Mouse (Mus musculus) myocyte (in vitro differentiated cells): Measurements from ENCODE around the gene Tceanc2.

Source experiments
- E2F4 ChIP-seq: IDR thresholded peaks from one replicate; pipeline ENCODE4 v1.6.1; 2011; ENCODE audit warnings: mild to moderate bottlenecking, control low read depth, moderate library complexity; ENCODE audit not compliant: insufficient read depth
- MAX ChIP-seq: IDR thresholded peaks from one replicate; pipeline ENCODE4 v1.6.1; 2011; ENCODE audit warnings: low read depth, mild to moderate bottlenecking, control low read depth
- MYOG ChIP-seq, 3 experiments: IDR thresholded peaks; one replicate each; pipeline ENCODE4 v1.6.1; 2011; ENCODE audit warnings: control low read depth in 2 of 3, low read depth in 2 of 3, mild to moderate bottlenecking in 2 of 3; ENCODE audit not compliant: insufficient read length in 2 of 3, control insufficient read depth in 1 of 3, insufficient read depth in 1 of 3
- POLR2A ChIP-seq: IDR thresholded peaks from one replicate; pipeline ENCODE4 v1.6.1; 2011; ENCODE audit warnings: low read depth, mild to moderate bottlenecking, control low read depth, moderate library complexity; ENCODE audit not compliant: insufficient read length
- POLR2AphosphoS2 ChIP-seq: IDR thresholded peaks from one replicate; pipeline ENCODE4 v1.6.1; 2011; ENCODE audit warnings: low read depth, control low read depth; ENCODE audit not compliant: insufficient read length
- SRF ChIP-seq: IDR thresholded peaks from one replicate; pipeline ENCODE4 v1.6.1; 2011; ENCODE audit warnings: low read depth; ENCODE audit not compliant: control insufficient read depth, insufficient read length
- TCF12 ChIP-seq: IDR thresholded peaks from one replicate; pipeline ENCODE4 v1.6.1; 2011; ENCODE audit warnings: mild to moderate bottlenecking, control low read depth; ENCODE audit not compliant: poor library complexity, insufficient read depth, severe bottlenecking
- TCF3 ChIP-seq: IDR thresholded peaks from one replicate; pipeline ENCODE4 v1.6.1; 2011; ENCODE audit warnings: low read depth, control low read depth; ENCODE audit not compliant: insufficient read length
- USF1 ChIP-seq: IDR thresholded peaks from one replicate; pipeline ENCODE4 v1.6.1; 2011; ENCODE audit warnings: low read depth, mild to moderate bottlenecking, control low read depth, moderate library complexity

DNA sequence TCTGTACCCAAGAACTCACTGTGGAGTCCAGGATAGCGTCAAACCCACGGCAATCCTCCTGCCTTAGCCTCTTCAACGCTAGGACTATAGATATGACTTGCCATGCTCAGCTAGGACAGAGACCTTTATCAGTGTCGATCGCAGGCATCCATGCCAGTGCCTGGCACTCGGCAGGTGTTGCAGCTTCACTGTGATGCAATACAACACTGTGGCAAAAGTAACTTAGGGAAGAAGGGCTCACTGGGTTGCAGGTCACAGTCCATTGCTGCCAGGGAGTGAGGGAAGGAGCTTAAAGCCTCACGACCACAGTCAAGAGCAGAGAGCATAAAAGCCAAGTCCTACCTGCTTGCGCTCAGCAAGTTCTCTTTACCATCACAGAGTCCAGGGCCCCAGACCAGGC, 18.7 kb downstream of the Tceanc2 start:
- TF ChIP-seq POLR2A, result no peak
- no peak for TF ChIP-seq MAX
- TF ChIP-seq SRF, result no peak
- no peak for TF ChIP-seq POLR2AphosphoS2
- TF ChIP-seq E2F4, result no peak
- TF ChIP-seq USF1, result no peak
- TF ChIP-seq TCF12, result no peak
- TF ChIP-seq TCF3, result no peak
- no peak for TF ChIP-seq MYOG (IDR thresholded peaks at IDR 0.05; ENCODE audit: control insufficient read depth in 1 of 3, insufficient read depth in 1 of 3, insufficient read length in 2 of 3, low read depth in 2 of 3)
